Mouse (Mus musculus) thymus, postnatal 4 days (tissue): ENCODE results near the gene Trim34b.
"Not testable (repeated sequence)": the region's sequence is repeated elsewhere in the genome, so short reads cannot be mapped to it uniquely, and the experiment has no call there.

Experiments used
- DNase-seq: peaks from one replicate; pipeline ENCODE4 v3.0.0; 2021

Trim34b gene

GRCm38 (mm10) chr7:104329171-104329570, at the start of gene Trim34b:
Trim34b (plus strand) TSS chr7:104329471.
- DNase-seq: not testable (repeated sequence)

GRCm38 (mm10) chr7:104287576-104288443, 41.5 kb upstream of the Trim34b start, which contains the start of gene Trim5:
Trim5 (minus strand) TSS chr7:104288094.
- not testable (repeated sequence) for DNase-seq

- DNase-seq: no peak
Observed at GRCm38 (mm10) chr7:104290641-104291040, 38.6 kb upstream of the Trim34b start.

GRCm38 (mm10) chr7:104291638-104292400, 37.5 kb upstream of the Trim34b start:
- no peak for DNase-seq

GRCm38 (mm10) chr7:104314796-104315353, 14.4 kb upstream of the Trim34b start:
- peak; percentile 25 for DNase-seq

GRCm38 (mm10) chr7:104315369-104316080, 13.7 kb upstream of the Trim34b start, which contains the start of gene Trim12a:
Trim12a (minus strand) TSS chr7:104315466.
- DNase-seq: not testable (repeated sequence)

GRCm38 (mm10) chr7:104322028-104322427, 7.2 kb upstream of the Trim34b start:
- no peak for DNase-seq

- not testable (repeated sequence) for DNase-seq
Observed at GRCm38 (mm10) chr7:104335547-104335946, 6.3 kb downstream of the Trim34b start.

GRCm38 (mm10) chr7:104340744-104341143, 11.5 kb downstream of the Trim34b start:
- DNase-seq: not testable (repeated sequence)

- not testable (repeated sequence) for DNase-seq
Observed at GRCm38 (mm10) chr7:104348043-104348442, 18.8 kb downstream of the Trim34b start.

GRCm38 (mm10) chr7:104352717-104353599, 23.7 kb downstream of the Trim34b start, which contains the start of gene Trim12c:
Trim12c (minus strand) TSS chr7:104353362.
- peak; percentile 70 for DNase-seq

GRCm38 (mm10) chr7:104353600-104353967, 24.3 kb downstream of the Trim34b start:
- peak; percentile 10 for DNase-seq

- no peak for DNase-seq
Observed at GRCm38 (mm10) chr7:104366339-104366738, 37.1 kb downstream of the Trim34b start.

GRCm38 (mm10) chr7:104369736-104370414, 40.6 kb downstream of the Trim34b start, which contains the start of gene Trim30b:
Trim30b (minus strand) TSS chr7:104369884.
- peak; percentile 10 for DNase-seq
